Mouse (Mus musculus): ENCODE data around the gene Stk32b. TPM values are rescaled to one million over a fixed set of nuclear protein-coding genes. Genes with fewer than 3 reads are reported as not detected.

The Stk32b gene
- polyA plus RNA-seq, 1 experiment from 2014 or later, result 0.85 TPM

- ATAC-seq (ENCODE audit: insufficient number of reproducible peaks, low FRiP score, low TSS enrichment, low read depth) (no peak), DNase-seq (ENCODE audit: low spot score) (no peak)
- no peak overlapping the region for H3K4me3 ChIP-seq (ENCODE audit: low read depth, low read length)
- H3K4me2 ChIP-seq (ENCODE audit: low read depth, severe bottlenecking), result no peak overlapping the region
- H3K36me3 ChIP-seq (ENCODE audit: control insufficient read depth, insufficient read depth, low read length), result no peaks in the 10 kb centered on the region
- no peaks in the 10 kb centered on the region for H3K27me3 ChIP-seq (ENCODE audit: control insufficient read depth, insufficient read depth, low read length)
- H3K4me1 ChIP-seq (ENCODE audit: control insufficient read depth, insufficient read depth, low read length), result no peaks in the 10 kb centered on the region
- H3K27ac ChIP-seq (replicated peaks; ENCODE audit: low read depth, low read length), result no peak overlapping the region
- WGBS, result 55% methylated on average over 5 of the region's 5 CpGs
- no peak overlapping the region for H3K9ac ChIP-seq (ENCODE audit: low read length)
- no peaks in the 10 kb centered on the region for H3K9me3 ChIP-seq (ENCODE audit: control insufficient read depth, low read length)
Measured at GRCm38 (mm10) chr5:37525363-37525762, 191.6 kb downstream of the Stk32b start.

GRCm38 (mm10) chr5:37520441-37520840 is 196.5 kb downstream of the Stk32b start:
- no peaks in the 10 kb centered on the region for H3K27me3 ChIP-seq (ENCODE audit: control insufficient read depth, insufficient read depth, low read length)
- H3K4me2 ChIP-seq (ENCODE audit: low read depth, severe bottlenecking), result no peak overlapping the region
- DNase-seq (ENCODE audit: low spot score) (no peak), ATAC-seq (ENCODE audit: insufficient number of reproducible peaks, low FRiP score, low TSS enrichment, low read depth) (no peak)
- H3K9ac ChIP-seq (ENCODE audit: low read length), result no peak overlapping the region
- H3K4me3 ChIP-seq (ENCODE audit: low read depth, low read length), result no peak overlapping the region
- no peaks in the 10 kb centered on the region for H3K36me3 ChIP-seq (ENCODE audit: control insufficient read depth, insufficient read depth, low read length)
- 81% methylated on average over 3 of the region's 3 CpGs for WGBS
- no peak overlapping the region for H3K27ac ChIP-seq (replicated peaks; ENCODE audit: low read depth, low read length)
- H3K4me1 ChIP-seq (ENCODE audit: control insufficient read depth, insufficient read depth, low read length), result no peaks in the 10 kb centered on the region
- H3K9me3 ChIP-seq (ENCODE audit: control insufficient read depth, low read length), result no peaks in the 10 kb centered on the region

DNA sequence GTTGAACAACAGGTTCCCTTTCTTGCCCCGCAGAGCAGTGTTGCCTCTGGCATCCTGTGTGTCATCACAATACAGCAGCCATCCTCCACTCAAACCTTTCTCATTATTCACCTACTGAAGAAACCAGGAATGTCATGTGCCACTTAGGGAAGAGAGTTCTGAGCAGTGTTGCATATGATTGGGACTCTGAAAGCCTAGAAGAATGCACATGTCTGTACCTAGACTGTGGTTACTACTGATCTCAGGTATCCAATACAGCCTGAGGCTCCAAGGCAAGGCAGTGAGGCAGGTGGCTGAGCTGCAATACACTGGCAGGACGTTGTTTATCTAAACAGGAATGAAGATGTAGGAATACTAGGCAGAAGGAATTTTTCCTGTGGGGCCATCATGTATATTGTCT is 204.5 kb downstream of the Stk32b start:
- DNase-seq (ENCODE audit: low spot score) (no peak), ATAC-seq (ENCODE audit: insufficient number of reproducible peaks, low FRiP score, low TSS enrichment, low read depth) (no peak)
- no peak overlapping the region for H3K4me3 ChIP-seq (ENCODE audit: low read depth, low read length)
- H3K36me3 ChIP-seq (ENCODE audit: control insufficient read depth, insufficient read depth, low read length), result no peaks in the 10 kb centered on the region
- H3K9ac ChIP-seq (ENCODE audit: low read length), result no peak overlapping the region
- WGBS, result 38% methylated on average over 2 of the region's 2 CpGs
- no peaks in the 10 kb centered on the region for H3K9me3 ChIP-seq (ENCODE audit: control insufficient read depth, low read length)
- H3K4me2 ChIP-seq (ENCODE audit: low read depth, severe bottlenecking), result no peak overlapping the region
- no peak overlapping the region for H3K27ac ChIP-seq (replicated peaks; ENCODE audit: low read depth, low read length)
- no peaks in the 10 kb centered on the region for H3K4me1 ChIP-seq (ENCODE audit: control insufficient read depth, insufficient read depth, low read length)
- no peaks in the 10 kb centered on the region for H3K27me3 ChIP-seq (ENCODE audit: control insufficient read depth, insufficient read depth, low read length)

- no peak overlapping the region for H3K4me2 ChIP-seq (ENCODE audit: low read depth, severe bottlenecking)
- no peak for DNase-seq (ENCODE audit: low spot score)
Measured at GRCm38 (mm10) chr5:37506880-37507519, 210.0 kb downstream of the Stk32b start.

DNA sequence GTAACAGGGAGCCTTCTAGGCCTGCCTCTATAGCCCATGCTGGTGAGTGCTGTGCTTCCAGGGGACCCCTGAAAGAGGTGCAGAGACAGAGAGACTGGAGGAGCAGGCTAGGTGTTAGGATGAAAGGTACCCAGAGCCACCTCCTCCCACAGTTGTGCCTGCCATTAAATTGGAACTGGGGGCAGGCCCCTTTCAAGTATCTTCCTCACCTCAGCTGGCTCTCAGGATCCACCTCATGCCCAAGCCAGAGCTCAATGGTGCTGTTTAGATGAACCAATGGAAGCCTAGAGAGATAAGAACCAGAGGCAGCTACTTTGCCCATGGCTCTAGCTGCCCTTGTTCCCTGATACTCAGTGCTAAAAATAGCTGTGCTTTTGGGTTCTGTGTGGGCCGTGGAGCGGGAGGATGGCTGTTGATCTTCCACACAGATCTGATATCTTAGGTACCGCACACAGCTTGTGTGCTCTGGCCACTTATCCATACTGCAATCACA is 221.9 kb downstream of the Stk32b start:
- H3K9ac ChIP-seq (ENCODE audit: low read length), result no peak overlapping the region
- ATAC-seq (ENCODE audit: insufficient number of reproducible peaks, low FRiP score, low TSS enrichment, low read depth) (no peak), DNase-seq (ENCODE audit: low spot score) (no peak)
- H3K27ac ChIP-seq (replicated peaks; ENCODE audit: low read depth, low read length), result no peak overlapping the region
- no peaks in the 10 kb centered on the region for H3K36me3 ChIP-seq (ENCODE audit: control insufficient read depth, insufficient read depth, low read length)
- no peaks in the 10 kb centered on the region for H3K4me1 ChIP-seq (ENCODE audit: control insufficient read depth, insufficient read depth, low read length)
- H3K4me2 ChIP-seq (ENCODE audit: low read depth, severe bottlenecking), result no peak overlapping the region
- H3K4me3 ChIP-seq (ENCODE audit: low read depth, low read length), result no peak overlapping the region
- H3K27me3 ChIP-seq (ENCODE audit: control insufficient read depth, insufficient read depth, low read length), result no peaks in the 10 kb centered on the region
- WGBS, result 85% methylated on average over 3 of the region's 3 CpGs
- no peaks in the 10 kb centered on the region for H3K9me3 ChIP-seq (ENCODE audit: control insufficient read depth, low read length)

More at GRCm38 (mm10) chr5:37506880-37507519, 210.0 kb downstream of the Stk32b start:
- H3K27me3 ChIP-seq (ENCODE audit: control insufficient read depth, insufficient read depth, low read length), result no peaks in the 10 kb centered on the region
- no peak overlapping the region for H3K27ac ChIP-seq (replicated peaks; ENCODE audit: low read depth, low read length)
- H3K4me1 ChIP-seq (ENCODE audit: control insufficient read depth, insufficient read depth, low read length), result no peaks in the 10 kb centered on the region
- ATAC-seq (ENCODE audit: insufficient number of reproducible peaks, low FRiP score, low TSS enrichment, low read depth), result no peak
- H3K4me3 ChIP-seq (ENCODE audit: low read depth, low read length), result no peak overlapping the region
- no peaks in the 10 kb centered on the region for H3K9me3 ChIP-seq (ENCODE audit: control insufficient read depth, low read length)
- WGBS, result 74% methylated on average over 12 of the region's 12 CpGs
- H3K9ac ChIP-seq (ENCODE audit: low read length), result no peak overlapping the region
- no peaks in the 10 kb centered on the region for H3K36me3 ChIP-seq (ENCODE audit: control insufficient read depth, insufficient read depth, low read length)

DNA sequence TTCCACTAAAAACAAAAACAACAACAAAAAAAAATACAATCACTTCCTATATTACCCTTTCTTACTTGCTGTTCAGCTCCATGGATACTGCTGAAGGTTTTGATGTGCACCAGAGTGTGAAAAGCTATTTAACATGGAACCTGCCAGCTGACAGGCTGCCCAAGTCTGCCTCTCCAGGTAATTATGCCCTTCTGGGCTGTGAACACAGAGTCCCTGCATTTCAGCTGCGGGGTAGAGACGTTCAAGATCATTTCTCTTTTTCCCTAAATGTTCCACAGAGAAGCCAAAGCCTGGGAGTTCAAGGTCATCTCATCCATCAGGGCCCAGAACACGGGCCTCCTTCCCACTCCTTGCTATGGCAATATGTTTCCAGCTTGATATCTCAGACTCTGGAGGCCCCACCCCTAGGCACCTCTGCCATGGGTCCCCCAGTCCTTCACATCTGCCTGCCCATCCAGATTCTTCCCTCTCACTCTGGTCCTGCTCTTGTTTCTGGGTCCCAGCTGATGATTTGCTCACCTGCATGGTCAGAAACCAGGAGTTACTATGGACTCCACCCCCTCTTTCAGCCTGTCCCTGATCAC is 244.9 kb downstream of the Stk32b start:
- no peaks in the 10 kb centered on the region for H3K27me3 ChIP-seq (ENCODE audit: control insufficient read depth, insufficient read depth, low read length)
- H3K4me1 ChIP-seq (ENCODE audit: control insufficient read depth, insufficient read depth, low read length), result no peaks in the 10 kb centered on the region
- no peaks in the 10 kb centered on the region for H3K9me3 ChIP-seq (ENCODE audit: control insufficient read depth, low read length)
- no peak overlapping the region for H3K27ac ChIP-seq (replicated peaks; ENCODE audit: low read depth, low read length)
- no peaks in the 10 kb centered on the region for H3K36me3 ChIP-seq (ENCODE audit: control insufficient read depth, insufficient read depth, low read length)
- H3K4me3 ChIP-seq (ENCODE audit: low read depth, low read length), result no peak overlapping the region
- H3K4me2 ChIP-seq (ENCODE audit: low read depth, severe bottlenecking), result no peak overlapping the region
- ATAC-seq (ENCODE audit: insufficient number of reproducible peaks, low FRiP score, low TSS enrichment, low read depth) (no peak), DNase-seq (ENCODE audit: low spot score) (no peak)
- WGBS, result 84% methylated on average over 3 of the region's 3 CpGs
- H3K9ac ChIP-seq (ENCODE audit: low read length), result no peak overlapping the region

- DNase-seq (ENCODE audit: low spot score), result no peak
- H3K27me3 ChIP-seq (ENCODE audit: control insufficient read depth, insufficient read depth, low read length), result no peaks in the 10 kb centered on the region
- no peak overlapping the region for H3K27ac ChIP-seq (replicated peaks; ENCODE audit: low read depth, low read length)
- H3K4me2 ChIP-seq (ENCODE audit: low read depth, severe bottlenecking), result no peak overlapping the region
- no peak overlapping the region for H3K4me3 ChIP-seq (ENCODE audit: low read depth, low read length)
- no peak for ATAC-seq (ENCODE audit: insufficient number of reproducible peaks, low FRiP score, low TSS enrichment, low read depth)
- H3K4me1 ChIP-seq (ENCODE audit: control insufficient read depth, insufficient read depth, low read length), result no peaks in the 10 kb centered on the region
- no peak overlapping the region for H3K9ac ChIP-seq (ENCODE audit: low read length)
- 87% methylated on average over 4 of the region's 4 CpGs for WGBS
- H3K9me3 ChIP-seq (ENCODE audit: control insufficient read depth, low read length), result no peaks in the 10 kb centered on the region
- H3K36me3 ChIP-seq (ENCODE audit: control insufficient read depth, insufficient read depth, low read length), result no peaks in the 10 kb centered on the region
Measured at GRCm38 (mm10) chr5:37471584-37471983, 245.4 kb downstream of the Stk32b start.

DNA sequence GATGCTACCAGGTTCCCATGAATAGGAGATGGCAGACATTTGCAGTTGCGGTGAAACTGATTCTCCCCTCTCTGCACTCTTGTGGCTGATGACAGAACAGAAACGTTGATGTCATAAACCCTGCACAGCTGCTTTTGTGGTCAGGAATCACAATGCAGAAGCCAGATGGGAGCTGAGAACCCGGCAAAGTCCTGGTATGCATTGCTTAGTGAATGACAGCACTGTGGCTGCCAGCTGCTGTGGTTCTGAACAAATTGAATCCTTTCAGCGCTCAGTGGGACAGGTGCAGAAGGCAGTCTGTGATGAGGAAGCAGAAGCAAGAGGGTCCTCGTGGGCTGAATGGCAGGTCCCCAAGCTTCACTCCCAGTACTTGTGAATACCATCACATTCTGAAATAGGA is 247.9 kb downstream of the Stk32b start:
- no peak overlapping the region for H3K4me3 ChIP-seq (ENCODE audit: low read depth, low read length)
- no peaks in the 10 kb centered on the region for H3K36me3 ChIP-seq (ENCODE audit: control insufficient read depth, insufficient read depth, low read length)
- H3K9ac ChIP-seq (ENCODE audit: low read length), result no peak overlapping the region
- DNase-seq (ENCODE audit: low spot score) (no peak), ATAC-seq (ENCODE audit: insufficient number of reproducible peaks, low FRiP score, low TSS enrichment, low read depth) (no peak)
- WGBS, result 78% methylated on average over 5 of the region's 5 CpGs
- no peaks in the 10 kb centered on the region for H3K4me1 ChIP-seq (ENCODE audit: control insufficient read depth, insufficient read depth, low read length)
- H3K27me3 ChIP-seq (ENCODE audit: control insufficient read depth, insufficient read depth, low read length), result no peaks in the 10 kb centered on the region
- no peak overlapping the region for H3K4me2 ChIP-seq (ENCODE audit: low read depth, severe bottlenecking)
- H3K27ac ChIP-seq (replicated peaks; ENCODE audit: low read depth, low read length), result no peak overlapping the region
- no peaks in the 10 kb centered on the region for H3K9me3 ChIP-seq (ENCODE audit: control insufficient read depth, low read length)

All from limb, embryonic 11.5 days (tissue).